Mouse (Mus musculus) inflammation-experienced regulatory T-cells, adult 6 months (primary cell): ENCODE data around the gene Ldlrad3. TPM values are rescaled to one million over a fixed set of nuclear protein-coding genes. Genes with fewer than 3 reads are reported as not detected.

Source experiments
- ATAC-seq: one replicate; pipeline ENCODE4 v1.8.0; 2017
- polyA plus RNA-seq, 3 experiments: library from polyadenylated mRNA; unstranded; fragments of 100-300 nt; shearing (Covaris generic); gene quantifications; one replicate each; pipeline ENCODE4 v1.2.1; 2017

The Ldlrad3 gene
- polyA plus RNA-seq, 3 experiments from 2014 or later = 0.30 to 0.77 (median 0.61) TPM

- peak; percentile 20 for ATAC-seq
Observed at GRCm38 (mm10) chr2:102033818-102034512, 152.2 kb downstream of the Ldlrad3 start.

- ATAC-seq = no peak
Observed at GRCm38 (mm10) chr2:102032713-102033343, 153.4 kb downstream of the Ldlrad3 start.

- no peak for ATAC-seq
Observed at GRCm38 (mm10) chr2:102030652-102031051, 155.5 kb downstream of the Ldlrad3 start.

GRCm38 (mm10) chr2:102030152-102030551 lies 156.0 kb downstream of the Ldlrad3 start:
- no peak for ATAC-seq

GRCm38 (mm10) chr2:102029682-102030081 lies 156.5 kb downstream of the Ldlrad3 start:
- ATAC-seq = no peak

GRCm38 (mm10) chr2:102027265-102027664 lies 158.9 kb downstream of the Ldlrad3 start:
- no peak for ATAC-seq

- no peak for ATAC-seq
Observed at GRCm38 (mm10) chr2:102026156-102026555, 160.0 kb downstream of the Ldlrad3 start.

GRCm38 (mm10) chr2:102024483-102024882 lies 161.7 kb downstream of the Ldlrad3 start:
- no peak for ATAC-seq

GRCm38 (mm10) chr2:102021371-102022084 lies 164.7 kb downstream of the Ldlrad3 start:
- no peak for ATAC-seq

GRCm38 (mm10) chr2:102020546-102020945 lies 165.6 kb downstream of the Ldlrad3 start:
- no peak for ATAC-seq

- ATAC-seq = no peak
Observed at GRCm38 (mm10) chr2:102014538-102015113, 171.6 kb downstream of the Ldlrad3 start.

GRCm38 (mm10) chr2:102011311-102011975 lies 174.7 kb downstream of the Ldlrad3 start:
- no peak for ATAC-seq

GRCm38 (mm10) chr2:102009766-102010265 lies 176.4 kb downstream of the Ldlrad3 start:
- ATAC-seq = no peak

- ATAC-seq = no peak
Observed at GRCm38 (mm10) chr2:102006143-102006542, 180.0 kb downstream of the Ldlrad3 start.

- ATAC-seq = no peak
Observed at GRCm38 (mm10) chr2:102005377-102006007, 180.7 kb downstream of the Ldlrad3 start.

- ATAC-seq = no peak
Observed at GRCm38 (mm10) chr2:102003776-102004264, 182.4 kb downstream of the Ldlrad3 start.

GRCm38 (mm10) chr2:102002974-102003775 lies 183.0 kb downstream of the Ldlrad3 start:
- ATAC-seq = no peak

- no peak for ATAC-seq
Observed at GRCm38 (mm10) chr2:102002408-102002973, 183.7 kb downstream of the Ldlrad3 start.

GRCm38 (mm10) chr2:102001661-102002060 lies 184.5 kb downstream of the Ldlrad3 start:
- no peak for ATAC-seq

- no peak for ATAC-seq
Observed at GRCm38 (mm10) chr2:101998911-101999572, 187.1 kb downstream of the Ldlrad3 start.
